Mouse (Mus musculus) G1E (cell line): ENCODE measurements around the gene Prom2.

ENCODE experiments used
- CTCF ChIP-seq: IDR thresholded peaks from 2 replicates; pipeline ENCODE4 v1.5.1; 2012; ENCODE audit warnings: low read depth, low read length, inconsistent platforms, mixed read lengths
- GATA1 ChIP-seq: IDR thresholded peaks from 2 replicates; pipeline ENCODE4 v1.6.1; 2012; ENCODE audit warnings: borderline replicate concordance, low read length, inconsistent platforms, mixed read lengths
- POLR2AphosphoS5 ChIP-seq: IDR thresholded peaks from 2 replicates; pipeline ENCODE4 v1.6.1; 2012; ENCODE audit warnings: low read depth, low read length, inconsistent platforms; ENCODE audit not compliant: insufficient replicate concordance
- TAL1 ChIP-seq: conservative IDR thresholded peaks from 2 replicates; pipeline ENCODE4 v1.6.1; 2012; ENCODE audit warnings: low read depth, low read length, inconsistent platforms, mixed read lengths

DNA sequence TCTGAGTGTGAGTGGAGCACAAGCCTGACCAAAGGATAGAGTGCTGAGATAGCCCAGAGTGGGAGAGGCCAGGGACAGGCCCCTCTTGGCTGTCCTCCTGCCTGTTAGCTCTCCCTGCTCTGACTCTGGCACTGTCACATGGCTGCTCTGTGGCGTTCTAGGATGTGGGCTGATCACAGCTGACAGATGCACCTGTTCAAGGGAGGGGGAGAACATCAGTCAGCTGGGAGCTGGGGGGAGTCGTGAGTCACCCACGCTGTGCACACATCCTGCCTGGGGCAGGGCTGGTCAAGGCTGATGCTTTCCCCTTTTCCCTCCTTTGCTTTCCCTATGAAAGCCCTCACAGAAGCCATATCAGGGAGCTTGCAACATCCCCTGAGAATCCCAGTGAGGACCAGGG, 23.0 kb downstream of the Prom2 start:
- TF ChIP-seq CTCF (no peak), GATA1 (no peak), TAL1 (no peak), POLR2AphosphoS5 (no peak)
